Mouse (Mus musculus) testis, postnatal 10 days (tissue): ENCODE data around the gene Fam155a.
"Not testable (repeated sequence)": the region's sequence is repeated elsewhere in the genome, so short reads cannot be mapped to it uniquely, and the experiment has no call there.

Experiments
- DNase-seq: peaks from one replicate; pipeline ENCODE4 v3.0.0; 2021; ENCODE audit warnings: low spot score

Gene Fam155a

GRCm38 (mm10) chr8:9404651-9405050 lies 366.3 kb downstream of the Fam155a start:
- DNase-seq, result no peak

GRCm38 (mm10) chr8:9402393-9402792 lies 368.6 kb downstream of the Fam155a start:
- DNase-seq, result no peak

GRCm38 (mm10) chr8:9398606-9399263 lies 372.2 kb downstream of the Fam155a start:
- DNase-seq, result no peak

- no peak for DNase-seq
Measured at GRCm38 (mm10) chr8:9398040-9398439, 372.9 kb downstream of the Fam155a start.

- DNase-seq, result no peak
Measured at GRCm38 (mm10) chr8:9394670-9395069, 376.3 kb downstream of the Fam155a start.

GRCm38 (mm10) chr8:9393246-9393645 lies 377.7 kb downstream of the Fam155a start:
- no peak for DNase-seq

GRCm38 (mm10) chr8:9390229-9390628 lies 380.7 kb downstream of the Fam155a start:
- not testable (repeated sequence) for DNase-seq

- DNase-seq, result no peak
Measured at GRCm38 (mm10) chr8:9369201-9369600, 401.8 kb downstream of the Fam155a start.

- DNase-seq, result no peak
Measured at GRCm38 (mm10) chr8:9367721-9368120, 403.2 kb downstream of the Fam155a start.

- DNase-seq, result peak; percentile 57
Measured at GRCm38 (mm10) chr8:9365381-9365780, 405.6 kb downstream of the Fam155a start.

- DNase-seq, result peak; percentile 63
Measured at GRCm38 (mm10) chr8:9348523-9349135, 422.3 kb downstream of the Fam155a start.

- DNase-seq, result no peak
Measured at GRCm38 (mm10) chr8:9347163-9347562, 423.8 kb downstream of the Fam155a start.

- no peak for DNase-seq
Measured at GRCm38 (mm10) chr8:9344136-9344535, 426.8 kb downstream of the Fam155a start.

- no peak for DNase-seq
Measured at GRCm38 (mm10) chr8:9342998-9343397, 428.0 kb downstream of the Fam155a start.

- DNase-seq, result no peak
Measured at GRCm38 (mm10) chr8:9342593-9342992, 428.4 kb downstream of the Fam155a start.

- DNase-seq, result no peak
Measured at GRCm38 (mm10) chr8:9337905-9338304, 433.1 kb downstream of the Fam155a start.

GRCm38 (mm10) chr8:9335933-9336303 lies 435.0 kb downstream of the Fam155a start:
- no peak for DNase-seq

- no peak for DNase-seq
Measured at GRCm38 (mm10) chr8:9335285-9335932, 435.6 kb downstream of the Fam155a start.

GRCm38 (mm10) chr8:9332766-9333165 lies 438.2 kb downstream of the Fam155a start:
- DNase-seq, result no peak

- DNase-seq, result peak; percentile 59
Measured at GRCm38 (mm10) chr8:9309456-9309855, 461.5 kb downstream of the Fam155a start.

GRCm38 (mm10) chr8:9303526-9304135 lies 467.3 kb downstream of the Fam155a start:
- no peak for DNase-seq

- no peak for DNase-seq
Measured at GRCm38 (mm10) chr8:9295046-9295445, 475.9 kb downstream of the Fam155a start.

GRCm38 (mm10) chr8:9292532-9292931 lies 478.4 kb downstream of the Fam155a start:
- no peak for DNase-seq
